Mouse (Mus musculus) midbrain, embryonic 16.5 days (tissue): ENCODE measurements around the gene Tspan5. TPM values are rescaled to one million over a fixed set of nuclear protein-coding genes. Genes with fewer than 3 reads are reported as not detected.

Experiments
- ATAC-seq: fragments of 200-750 bp; cut with Nextera tagmentation; 2 replicates; pipeline ENCODE4 v1.8.0; 2017; ENCODE audit warnings: moderate TSS enrichment
- H3K27ac ChIP-seq: fragments of 300-500 bp; sonication (generic); 2 replicates; pipeline ENCODE4 v1.5.1; 2014; ENCODE audit warnings: mild to moderate bottlenecking, low read length, mixed read lengths
- H3K27me3 ChIP-seq: fragments of 300-500 bp; sonication (generic); 2 replicates; pipeline ENCODE4 v1.6.1; 2014; ENCODE audit warnings: low read depth, low read length, mixed read lengths; ENCODE audit not compliant: control insufficient read depth, insufficient read depth
- H3K36me3 ChIP-seq: fragments of 300-500 bp; sonication (generic); 2 replicates; pipeline ENCODE4 v1.6.1; 2014; ENCODE audit warnings: mild to moderate bottlenecking, low read length, moderate library complexity, mixed read lengths; ENCODE audit not compliant: control insufficient read depth, insufficient read depth
- H3K4me1 ChIP-seq: fragments of 300-500 bp; sonication (generic); 2 replicates; pipeline ENCODE4 v1.6.1; 2014; ENCODE audit warnings: mild to moderate bottlenecking, low read length, mixed read lengths; ENCODE audit not compliant: control insufficient read depth, insufficient read depth
- H3K4me2 ChIP-seq: fragments of 300-500 bp; sonication (generic); 2 replicates; pipeline ENCODE4 v1.6.1; 2014; ENCODE audit warnings: mild to moderate bottlenecking, low read length, mixed read lengths
- H3K4me3 ChIP-seq: fragments of 300-500 bp; sonication (generic); 2 replicates; pipeline ENCODE4 v1.5.1; 2014; ENCODE audit warnings: low read depth, mild to moderate bottlenecking, low read length, moderate library complexity, mixed read lengths
- H3K9ac ChIP-seq: fragments of 300-500 bp; sonication (generic); 2 replicates; pipeline ENCODE4 v1.6.1; 2014; ENCODE audit warnings: low read depth, low read length, mixed read lengths
- H3K9me3 ChIP-seq: fragments of 300-500 bp; sonication (generic); replicated peaks from 2 replicates; pipeline ENCODE4 v1.6.1; 2014; ENCODE audit warnings: mild to moderate bottlenecking, low read length, mixed read lengths; ENCODE audit not compliant: control insufficient read depth, poor library complexity, severe bottlenecking
- WGBS: fragments of 180-500 bp; shearing (Covaris S2); extraction: QIAGEN DNeasy Blood & Tissue Kit; methylation state at CpG from one replicate; pipeline ENCODE4 v1.1.7; 2014; 5-methylcytosine and 5-hydroxymethylcytosine counted together
- polyA plus RNA-seq: library from polyadenylated mRNA; unstranded; fragments of >200 nt; fragmentation: Nextera tagmentation; extraction: Ambion mirVana; gene quantifications from 2 replicates; pipeline ENCODE4 v1.2.1, GENCODE M21; 2015

Tspan5 gene
- polyA plus RNA-seq, 1 experiment from 2014 or later: 101 TPM

GRCm38 (mm10) chr3:138760685-138761119, 18.7 kb downstream of the Tspan5 start:
- 34% methylated on average over 11 of the region's 11 CpGs for WGBS
- H3K4me3 ChIP-seq: no peak overlapping the region
- peak; percentile 29; the same call in 1 of the 2 replicates for ATAC-seq
- H3K4me1 ChIP-seq: peaks cover 28% of the 10 kb centered on the region
- H3K27ac ChIP-seq: peak overlapping the region; percentile 24; the same call in 1 of the 2 replicates
- no peaks in the 10 kb centered on the region for H3K9me3 ChIP-seq
- H3K4me2 ChIP-seq: peak overlapping the region; percentile 11
- no peak overlapping the region; the same call in 1 of the 2 replicates for H3K9ac ChIP-seq
- H3K27me3 ChIP-seq: no peaks in the 10 kb centered on the region
- H3K36me3 ChIP-seq: no peaks in the 10 kb centered on the region

DNA sequence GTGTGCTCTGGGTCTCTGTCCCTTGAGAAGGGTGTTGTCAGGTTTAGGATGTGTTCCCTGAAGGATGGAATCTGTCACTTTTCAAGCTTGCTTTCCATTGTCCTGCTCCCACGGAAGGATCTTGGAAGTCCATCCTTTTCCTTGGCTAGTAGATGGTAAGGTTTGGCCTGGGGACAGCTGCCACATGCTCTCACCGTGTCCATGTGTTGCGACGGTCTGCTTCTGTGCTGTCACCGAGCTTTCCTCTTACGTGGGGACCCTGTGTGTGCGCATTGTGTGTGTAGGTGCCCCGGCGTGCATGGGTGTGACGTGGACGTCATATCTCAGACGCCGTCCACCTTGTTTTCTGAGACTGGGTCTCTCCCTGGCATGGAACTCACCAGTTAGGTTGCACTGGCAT, 19.5 kb downstream of the Tspan5 start:
- Histone ChIP-seq H3K4me2 (no peak overlapping the region), H3K4me3 (no peak overlapping the region), H3K36me3 (no peaks in the 10 kb centered on the region), H3K9me3 (no peaks in the 10 kb centered on the region), H3K4me1 (peaks cover 28% of the 10 kb centered on the region), H3K27ac (no peak overlapping the region), H3K27me3 (no peaks in the 10 kb centered on the region), H3K9ac (no peak overlapping the region)
- ATAC-seq: no peak
- WGBS: 90% methylated on average over 13 of the region's 13 CpGs

- no peaks in the 10 kb centered on the region for H3K9me3 ChIP-seq
Measured at GRCm38 (mm10) chr3:138763941-138764340, 21.9 kb downstream of the Tspan5 start.

GRCm38 (mm10) chr3:138764782-138765181, 22.8 kb downstream of the Tspan5 start:
- H3K4me1 ChIP-seq: peaks cover 32% of the 10 kb centered on the region
- no peaks in the 10 kb centered on the region for H3K36me3 ChIP-seq
- no peak overlapping the region for H3K9ac ChIP-seq
- no peak overlapping the region for H3K27ac ChIP-seq
- H3K4me3 ChIP-seq: no peak overlapping the region
- H3K9me3 ChIP-seq: no peaks in the 10 kb centered on the region
- no peaks in the 10 kb centered on the region for H3K27me3 ChIP-seq
- no peak overlapping the region for H3K4me2 ChIP-seq
- 82% methylated on average over 3 of the region's 3 CpGs for WGBS
- ATAC-seq: no peak

More at GRCm38 (mm10) chr3:138763941-138764340, 21.9 kb downstream of the Tspan5 start:
- Histone ChIP-seq H3K4me1 (peaks cover 31% of the 10 kb centered on the region), H3K9ac (no peak overlapping the region), H3K27ac (no peak overlapping the region), H3K4me3 (no peak overlapping the region), H3K36me3 (no peaks in the 10 kb centered on the region), H3K27me3 (no peaks in the 10 kb centered on the region), H3K4me2 (no peak overlapping the region)
- WGBS: 93% methylated on average over 9 of the region's 9 CpGs
- no peak for ATAC-seq

DNA sequence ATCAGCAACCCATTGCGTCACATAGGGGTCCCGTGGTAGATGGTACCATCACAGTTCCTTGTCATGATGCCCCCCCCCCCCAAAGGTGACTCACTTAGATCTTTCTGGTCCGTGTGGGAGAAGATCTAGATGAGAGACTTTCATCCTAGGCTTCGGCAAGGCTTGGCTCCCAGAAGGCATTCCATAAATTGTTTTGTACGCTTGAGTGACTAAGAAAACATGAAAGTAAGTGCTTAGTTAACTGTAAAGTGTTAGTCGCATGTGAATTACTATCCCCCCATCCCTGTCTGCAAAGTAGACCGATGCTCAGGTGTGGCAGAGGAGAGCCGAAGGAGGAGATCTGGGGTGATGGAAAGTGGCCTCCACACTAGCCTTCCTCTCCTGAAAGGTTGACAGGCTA, 25.0 kb downstream of the Tspan5 start:
- WGBS: 73% methylated on average over 8 of the region's 8 CpGs
- Histone ChIP-seq H3K27me3 (no peaks in the 10 kb centered on the region), H3K4me2 (no peak overlapping the region), H3K4me1 (peaks cover 27% of the 10 kb centered on the region), H3K4me3 (no peak overlapping the region), H3K9me3 (no peaks in the 10 kb centered on the region), H3K36me3 (no peaks in the 10 kb centered on the region), H3K9ac (no peak overlapping the region), H3K27ac (no peak overlapping the region)
- no peak; the same call in 1 of the 2 replicates for ATAC-seq

DNA sequence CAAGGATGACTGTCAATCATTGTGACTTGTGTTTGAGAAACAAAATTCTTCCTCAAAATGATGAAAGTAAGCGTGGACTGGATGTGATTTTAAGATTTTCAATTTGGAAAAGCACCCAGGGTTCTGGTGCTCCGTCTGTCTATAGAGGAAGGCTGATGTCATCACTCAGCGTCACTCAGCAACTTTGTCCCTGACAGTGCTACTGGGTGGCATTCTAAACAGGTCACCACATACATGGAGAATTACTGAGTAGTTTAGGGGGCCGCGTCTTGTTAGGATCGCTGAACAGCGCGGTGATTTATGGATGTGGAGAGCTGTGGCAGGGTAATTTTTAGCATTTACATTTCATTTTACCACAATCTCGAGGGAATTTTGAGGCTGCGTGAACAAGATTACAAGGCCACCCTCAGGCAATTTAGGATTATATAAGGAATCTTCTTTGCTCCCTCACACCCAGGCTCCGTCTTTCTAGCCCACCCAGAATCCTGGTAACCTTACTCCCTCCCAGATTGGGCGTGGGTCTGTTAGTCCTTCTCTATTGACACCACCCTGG, 26.6 kb downstream of the Tspan5 start:
- Histone ChIP-seq H3K36me3 (no peaks in the 10 kb centered on the region), H3K4me2 (no peak overlapping the region), H3K27ac (no peak overlapping the region), H3K4me3 (no peak overlapping the region), H3K9me3 (no peaks in the 10 kb centered on the region), H3K27me3 (no peaks in the 10 kb centered on the region), H3K4me1 (peaks cover 29% of the 10 kb centered on the region), H3K9ac (no peak overlapping the region)
- WGBS: 63% methylated on average over 12 of the region's 12 CpGs
- no peak for ATAC-seq

DNA sequence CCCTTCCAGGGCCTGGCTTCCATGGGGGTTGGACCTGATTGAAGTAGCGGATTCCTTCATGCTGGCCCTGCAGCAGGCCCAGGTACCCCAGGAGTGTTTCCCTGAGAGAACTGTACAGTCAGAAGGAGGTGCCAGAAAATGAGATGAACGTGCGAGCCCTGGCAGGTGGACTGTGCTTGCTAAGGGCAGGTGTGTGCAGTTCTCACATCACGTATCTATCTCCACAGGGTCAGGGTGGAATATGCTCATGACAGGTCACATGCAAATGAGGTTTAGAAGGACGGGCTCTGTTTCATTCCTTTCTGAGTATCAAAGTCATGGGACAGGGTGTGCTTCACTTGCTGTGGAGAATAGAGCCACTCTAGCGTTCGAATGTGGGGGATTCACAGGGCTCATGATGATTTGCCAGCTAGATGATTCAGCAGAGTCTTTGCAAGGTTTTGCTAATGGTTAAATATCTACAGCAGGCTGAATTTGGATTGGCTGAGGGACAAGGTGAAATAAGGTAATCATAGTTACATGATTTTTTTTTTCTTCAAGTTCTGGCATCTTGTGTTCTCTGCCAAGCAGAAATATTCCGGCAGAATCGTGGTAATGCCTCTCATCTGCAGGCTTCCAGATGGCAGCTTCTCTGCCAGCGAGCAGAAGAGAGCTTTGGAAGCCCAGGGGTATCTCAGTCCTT, 28.8 kb downstream of the Tspan5 start:
- Histone ChIP-seq H3K27me3 (no peaks in the 10 kb centered on the region), H3K4me2 (no peak overlapping the region), H3K4me1 (peaks cover 40% of the 10 kb centered on the region), H3K9me3 (no peaks in the 10 kb centered on the region), H3K27ac (no peak overlapping the region), H3K9ac (no peak overlapping the region), H3K4me3 (no peak overlapping the region), H3K36me3 (no peaks in the 10 kb centered on the region)
- WGBS: 58% methylated on average over 10 of the region's 10 CpGs
- ATAC-seq: no peak

DNA sequence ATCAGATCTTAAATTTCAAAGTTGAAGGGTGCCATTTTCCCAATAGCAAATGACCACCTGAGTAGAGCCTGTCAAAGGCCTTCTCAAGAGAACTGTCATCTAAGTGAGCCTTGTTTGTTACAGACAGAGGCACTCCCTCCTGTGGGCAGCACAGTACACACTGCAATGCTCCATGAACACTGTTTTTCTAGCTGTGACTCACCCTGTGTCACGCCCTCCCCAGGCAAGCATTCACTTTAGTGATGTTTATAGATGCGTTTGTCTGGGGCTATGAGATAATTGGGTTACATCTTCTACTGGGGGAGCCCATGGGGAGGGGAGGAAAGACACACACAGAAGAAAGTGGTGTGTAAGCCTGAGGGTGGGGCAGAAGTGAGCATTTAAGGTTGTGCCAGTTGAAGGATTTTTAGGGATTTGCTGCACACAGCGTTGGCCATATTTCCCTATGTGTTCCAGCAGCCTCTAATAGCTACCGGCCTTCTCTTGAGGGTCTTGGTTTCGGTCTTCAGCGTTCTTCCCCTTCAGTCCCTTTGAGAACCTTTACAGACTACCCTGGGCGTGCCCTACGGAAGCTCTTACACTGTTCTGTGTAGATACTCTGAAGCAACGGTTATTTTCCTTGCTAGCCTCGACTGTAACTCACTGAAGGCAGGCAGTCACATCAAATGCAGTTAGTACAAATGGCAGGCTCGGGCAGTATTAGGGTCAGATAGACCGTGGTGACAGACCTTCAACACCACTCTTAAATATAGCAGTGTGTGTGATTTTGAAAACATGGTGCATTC, 29.7 kb downstream of the Tspan5 start:
- H3K36me3 ChIP-seq: no peaks in the 10 kb centered on the region
- no peaks in the 10 kb centered on the region for H3K9me3 ChIP-seq
- H3K27ac ChIP-seq: no peak overlapping the region
- H3K4me2 ChIP-seq: no peak overlapping the region
- no peak overlapping the region for H3K9ac ChIP-seq
- peaks cover 40% of the 10 kb centered on the region for H3K4me1 ChIP-seq
- ATAC-seq: no peak
- no peak overlapping the region for H3K4me3 ChIP-seq
- WGBS: 89% methylated on average over 12 of the region's 12 CpGs
- no peaks in the 10 kb centered on the region for H3K27me3 ChIP-seq
